In the genomic region with DNA sequence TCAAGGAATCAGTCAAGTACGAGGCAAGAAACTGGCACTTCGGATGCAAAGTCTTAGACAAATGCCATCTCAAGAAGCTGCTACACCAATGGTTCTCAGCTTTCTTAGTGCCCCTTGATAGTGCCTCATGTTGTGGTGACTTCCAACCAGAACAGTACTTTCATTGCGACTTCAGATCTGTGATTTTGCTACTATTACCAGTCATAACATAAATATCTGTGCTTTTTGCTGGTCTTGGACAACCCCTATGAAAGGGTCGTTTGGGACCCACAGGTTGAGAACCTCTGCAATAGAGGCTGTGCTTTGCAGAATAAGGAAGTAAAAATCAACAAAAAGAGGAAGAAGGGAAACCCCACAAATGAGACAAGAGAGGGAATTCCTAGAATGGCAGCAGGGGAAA, we compare ENCODE assay signal across 12 mouse cellular contexts.
"Had no signal": no experiment of that assay in that cellular context is flagged by ENCODE, and none has a peak within 500 bp of the region (broad histone marks: within the 10 kb centered on the region; RNA-seq: fewer than 3 reads in every experiment).

No protein-coding gene starts in this region.

- DNase-seq: kidney, adult 18-20 months; kidney, postnatal 14 days; layer of hippocampus, adult 9-11 months; lung, postnatal 10 days; lung, postnatal 4 days; right cerebral cortex, postnatal 14 days; thymus, postnatal 36 days had no signal

- H3K36me3 ChIP-seq: limb, embryonic 15.5 days; liver, embryonic 12.5 days; midbrain, embryonic 13.5 days; neural tube, embryonic 12.5 days had no signal

- ATAC-seq: liver, embryonic 12.5 days; midbrain, embryonic 13.5 days had no signal

- H3K9ac ChIP-seq: limb, embryonic 15.5 days; liver, embryonic 12.5 days; lung, embryonic 14.5 days; midbrain, embryonic 13.5 days; neural tube, embryonic 12.5 days had no signal

- H3K4me2 ChIP-seq: limb, embryonic 15.5 days; liver, embryonic 12.5 days; lung, embryonic 14.5 days; midbrain, embryonic 13.5 days; neural tube, embryonic 12.5 days had no signal

- H3K27me3 ChIP-seq: limb, embryonic 15.5 days; liver, embryonic 12.5 days; midbrain, embryonic 13.5 days; neural tube, embryonic 12.5 days had no signal

- H3K9me3 ChIP-seq: limb, embryonic 15.5 days; liver, embryonic 12.5 days; midbrain, embryonic 13.5 days; neural tube, embryonic 12.5 days had no signal

- H3K4me1 ChIP-seq: limb, embryonic 15.5 days; liver, embryonic 12.5 days; midbrain, embryonic 13.5 days; neural tube, embryonic 12.5 days had no signal

- H3K4me3 ChIP-seq: limb, embryonic 15.5 days; liver, embryonic 12.5 days; midbrain, embryonic 13.5 days; neural tube, embryonic 12.5 days had no signal

- H3K27ac ChIP-seq: limb, embryonic 15.5 days; liver, embryonic 12.5 days; midbrain, embryonic 13.5 days; neural tube, embryonic 12.5 days had no signal
